Mouse (Mus musculus): ENCODE measurements around the gene Polh.

DNA sequence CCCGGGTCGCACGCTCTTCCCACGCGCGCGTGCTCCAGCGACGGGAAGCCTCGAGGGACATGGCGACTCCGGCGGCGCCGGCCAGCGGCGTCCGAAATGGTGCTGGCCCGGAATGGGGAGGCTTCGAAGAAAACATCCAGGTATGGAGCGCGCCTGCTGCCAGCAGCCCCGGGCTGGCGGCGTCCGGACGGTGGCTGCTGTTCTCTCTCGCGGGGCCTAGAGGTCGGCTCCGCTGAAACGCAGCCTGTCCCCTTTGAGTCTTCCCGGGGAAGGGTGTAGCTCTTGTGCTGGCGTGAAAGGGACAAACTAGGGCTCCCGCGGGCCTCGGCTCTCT lies 45.7 kb upstream of the Polh start:
- TF ChIP-seq CTCF (IDR thresholded peaks at IDR 0.05; ENCODE audit: low read depth, low read length) (no peak), POLR2A (IDR thresholded peaks at IDR 0.05; ENCODE audit: insufficient read depth, low read length) (no peak), EP300 (IDR thresholded peaks at IDR 0.05; ENCODE audit: insufficient read depth, low read depth, low read length) (no peak)
